Comparison of ENCODE assay signal across 9 mouse cellular contexts in genomic region chr12:80853737-80854136, GRCm38 (mm10).
DNase-seq lines count a peak whose midpoint lies in the region; ATAC-seq and TF ChIP-seq lines count a peak whose summit lies in the region.
"Had no signal": no experiment of that assay in that cellular context is flagged by ENCODE, and none has a peak within 500 bp of the region (broad histone marks: within the 10 kb centered on the region; RNA-seq: fewer than 3 reads in every experiment).

No protein-coding gene starts in this region.

- no peaks in the 10 kb centered on the region for H3K36me3 ChIP-seq in kidney, postnatal 0 days (ENCODE audit: insufficient read depth, low read length)
- H3K36me3 ChIP-seq in heart, embryonic 16.5 days (ENCODE audit: control insufficient read depth, insufficient read depth), result no peaks in the 10 kb centered on the region; the same call in 1 of the 2 replicates

- no peak for TF ChIP-seq CTCF in kidney, postnatal 0 days (IDR thresholded peaks at IDR 0.05; ENCODE audit: low read depth)

- H3K9me3 ChIP-seq in kidney, postnatal 0 days (replicated peaks; ENCODE audit: low read length), result no peaks in the 10 kb centered on the region
- no peaks in the 10 kb centered on the region for H3K9me3 ChIP-seq in heart, embryonic 16.5 days (replicated peaks; ENCODE audit: control insufficient read depth, low read length)

- H3K4me1 ChIP-seq in kidney, postnatal 0 days (replicated peaks; ENCODE audit: insufficient read depth, low read length), result no peaks in the 10 kb centered on the region; the same call in 1 of the 2 replicates
- H3K4me1 ChIP-seq in heart, embryonic 16.5 days (ENCODE audit: control insufficient read depth, insufficient read depth, low read length), result peaks cover 29% of the 10 kb centered on the region

- H3K4me3 ChIP-seq in kidney, postnatal 0 days (replicated peaks; ENCODE audit: low read depth, low read length), result no peak overlapping the region
- H3K4me3 ChIP-seq in heart, embryonic 16.5 days (ENCODE audit: low read length), result no peak overlapping the region

- DNase-seq in kidney, postnatal 0 days (ENCODE audit: low spot score), result peak; percentile 65
- no peak for DNase-seq in kidney, adult 11 months
- peak; percentile 61 for DNase-seq in ZHBTc4 (ENCODE audit: low read depth, low spot score)
- peak; percentile 33 to 34 for DNase-seq in monocyte, adult 2 months (ENCODE audit: low read depth in 1 of 2, low spot score in 2 of 2)
- DNase-seq in urinary bladder, postnatal 14 days (ENCODE audit: low spot score), result no peak
- DNase-seq in gastrocnemius, postnatal 4 days (ENCODE audit: low spot score in 2 of 2), result no peak
- DNase-seq: right cerebral cortex, postnatal 14 days had no signal

- peak overlapping the region; percentile 62; the same call in 1 of the 2 replicates for H3K27ac ChIP-seq in kidney, postnatal 0 days
- H3K27ac ChIP-seq in heart, embryonic 16.5 days (ENCODE audit: low read length), result peak overlapping the region; percentile 82

- no peak overlapping the region for H3K9ac ChIP-seq in kidney, postnatal 0 days (ENCODE audit: low read depth, low read length)
- H3K9ac ChIP-seq in heart, embryonic 16.5 days (ENCODE audit: low read length), result no peak overlapping the region

- no peak overlapping the region for H3K4me2 ChIP-seq in kidney, postnatal 0 days (ENCODE audit: low read length)
- no peak overlapping the region for H3K4me2 ChIP-seq in heart, embryonic 16.5 days (ENCODE audit: low read depth, low read length)

- ATAC-seq in kidney, postnatal 0 days (replicated peaks; ENCODE audit: low FRiP score, low read depth), result no peak
- ATAC-seq in heart, embryonic 16.5 days (replicated peaks; ENCODE audit: extremely low read depth, insufficient read depth, low FRiP score), result 0 out of 2 replicates have a peak, but pooled peaks have one; percentile 45
- no peak for ATAC-seq in inflammation-experienced regulatory T-cells, adult 6 months

- WGBS in kidney, postnatal 0 days, result 52% methylated on average over 3 of the region's 3 CpGs
- WGBS in heart, embryonic 16.5 days, result 43% methylated on average over 3 of the region's 3 CpGs

- H3K27me3 ChIP-seq in kidney, postnatal 0 days (ENCODE audit: insufficient read depth, low read length), result no peaks in the 10 kb centered on the region
- H3K27me3 ChIP-seq in heart, embryonic 16.5 days (ENCODE audit: control insufficient read depth, insufficient read depth, low read length), result no peaks in the 10 kb centered on the region

Comparison
In these comparisons a context has a peak if more than half of its experiments do, and no peak if none do; other contexts are left out.
1. DNase-seq: peak in kidney, postnatal 0 days (single experiment), ZHBTc4 (single experiment) and monocyte, adult 2 months (2 of 2); none in kidney, adult 11 months (single experiment), urinary bladder, postnatal 14 days (single experiment) and gastrocnemius, postnatal 4 days (0 of 2).